Mouse (Mus musculus): ENCODE results near the gene Orm1. TPM values are rescaled to one million over a fixed set of nuclear protein-coding genes. Genes with fewer than 3 reads are reported as not detected.

Gene Orm1
- total and polyA plus RNA-seq, 3 experiments, result not detected

GRCm38 (mm10) chr4:63370897-63371296 lies 26.5 kb downstream of the Orm1 start:
- Histone ChIP-seq H3K27me3 (ENCODE audit: control insufficient read depth in 1 of 2, insufficient read depth in 2 of 2, low read length in 2 of 2) (no peaks in the 10 kb centered on the region), H3K27ac (ENCODE audit: control insufficient read depth, low read depth, low read length) (no peak overlapping the region), H3K9ac (ENCODE audit: control insufficient read depth, low read depth, low read length, poor library complexity, severe bottlenecking) (no peak overlapping the region), H3K4me3 (ENCODE audit: control insufficient read depth in 1 of 2, insufficient read depth in 1 of 2, low read depth in 2 of 2, low read length in 2 of 2) (no peak overlapping the region), H3K4me1 (ENCODE audit: control insufficient read depth in 1 of 2, insufficient read depth in 2 of 2, low read length in 2 of 2) (peaks cover 0 to 16% of the 10 kb centered on the region in 2 experiments; a peak in 3 of 4 replicates), H3K79me2 (ENCODE audit: control insufficient read depth, insufficient read depth, low read length, poor library complexity) (no peaks in the 10 kb centered on the region), H3K9me3 (replicated peaks; ENCODE audit: insufficient read depth, low read length) (no peaks in the 10 kb centered on the region), H3K36me3 (ENCODE audit: control insufficient read depth in 1 of 2, insufficient read depth in 2 of 2, low read length in 2 of 2) (peaks cover 0 to 14% of the 10 kb centered on the region in 2 experiments; a peak in 2 of 4 replicates)
- TF ChIP-seq TCF12 (IDR thresholded peaks at IDR 0.05; ENCODE audit: low read depth, low read length) (no peak), TAL1 (IDR thresholded peaks at IDR 0.05; ENCODE audit: low read length) (no peak), USF1 (IDR thresholded peaks at IDR 0.05; ENCODE audit: low read depth, low read length) (no peak), RAD21 (IDR thresholded peaks at IDR 0.05; ENCODE audit: low read depth, low read length) (no peak), SMC3 (IDR thresholded peaks at IDR 0.05; ENCODE audit: low read depth, low read length) (no peak), CTCF (IDR thresholded peaks at IDR 0.05 in 2 of 3, conservative IDR thresholded peaks at IDR 0.05 in 1 of 3; ENCODE audit: control insufficient read depth in 1 of 3, insufficient read depth in 1 of 3, low read depth in 2 of 3, low read length in 3 of 3, poor library complexity in 1 of 3, severe bottlenecking in 1 of 3) (no peak), TBP (IDR thresholded peaks at IDR 0.05; ENCODE audit: low read depth, low read length) (no peak), ELF1 (IDR thresholded peaks at IDR 0.05; ENCODE audit: low read depth, low read length) (no peak), MEF2A (IDR thresholded peaks at IDR 0.05; ENCODE audit: extremely low read depth, insufficient replicate concordance, low read depth, low read length, poor library complexity, severe bottlenecking) (no peak), MYB (IDR thresholded peaks at IDR 0.05; ENCODE audit: low read depth, low read length) (no peak), ZC3H11A (IDR thresholded peaks at IDR 0.05; ENCODE audit: low read depth, low read length) (no peak), MAX (IDR thresholded peaks at IDR 0.05; ENCODE audit: low read length) (no peak), MXI1 (IDR thresholded peaks at IDR 0.05; ENCODE audit: low read depth, low read length) (no peak), ZNF384 (IDR thresholded peaks at IDR 0.05; ENCODE audit: low read depth, low read length) (no peak), POLR2A (IDR thresholded peaks at IDR 0.05; ENCODE audit: control insufficient read depth in 1 of 2, insufficient read depth in 1 of 2, low read depth in 1 of 2, low read length in 2 of 2, poor library complexity in 1 of 2) (no peak), MAZ (IDR thresholded peaks at IDR 0.05; ENCODE audit: low read depth, low read length) (no peak), E2F4 (IDR thresholded peaks at IDR 0.05; ENCODE audit: borderline replicate concordance, low read depth, low read length) (no peak)
- no peak for DNase-seq (ENCODE audit: low read depth, low spot score)

DNA sequence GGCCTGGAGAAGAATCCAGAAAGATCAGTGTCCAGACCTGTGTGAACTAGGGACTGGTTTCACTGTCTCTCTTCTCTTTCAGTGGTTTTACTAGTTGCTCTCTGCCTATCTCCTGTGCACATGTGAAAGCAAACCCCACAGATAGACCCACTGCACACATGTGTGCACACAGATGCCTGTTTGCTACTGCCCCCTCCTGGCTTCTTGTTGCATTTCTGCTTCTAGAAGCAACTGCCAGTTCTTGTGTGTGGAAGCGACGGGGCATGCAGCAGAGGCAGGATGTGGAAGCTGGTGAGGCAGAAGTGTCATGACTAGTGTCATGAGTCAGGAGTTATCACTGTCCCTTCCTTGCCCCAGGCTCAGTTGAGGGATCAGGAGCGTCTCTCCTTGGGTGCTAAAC lies 27.5 kb downstream of the Orm1 start:
- Histone ChIP-seq H3K9me3 (replicated peaks; ENCODE audit: insufficient read depth, low read length) (no peaks in the 10 kb centered on the region), H3K9ac (ENCODE audit: control insufficient read depth, low read depth, low read length, poor library complexity, severe bottlenecking) (no peak overlapping the region), H3K4me1 (ENCODE audit: control insufficient read depth in 1 of 2, insufficient read depth in 2 of 2, low read length in 2 of 2) (peaks cover 0 to 16% of the 10 kb centered on the region in 2 experiments; a peak in 3 of 4 replicates), H3K27ac (ENCODE audit: control insufficient read depth, low read depth, low read length) (no peak overlapping the region), H3K36me3 (ENCODE audit: control insufficient read depth in 1 of 2, insufficient read depth in 2 of 2, low read length in 2 of 2) (peaks cover 0 to 14% of the 10 kb centered on the region in 2 experiments; a peak in 2 of 4 replicates), H3K4me3 (ENCODE audit: control insufficient read depth in 1 of 2, insufficient read depth in 1 of 2, low read depth in 2 of 2, low read length in 2 of 2) (no peak overlapping the region), H3K79me2 (ENCODE audit: control insufficient read depth, insufficient read depth, low read length, poor library complexity) (no peaks in the 10 kb centered on the region), H3K27me3 (ENCODE audit: control insufficient read depth in 1 of 2, insufficient read depth in 2 of 2, low read length in 2 of 2) (no peaks in the 10 kb centered on the region)
- TF ChIP-seq CTCF (IDR thresholded peaks at IDR 0.05 in 2 of 3, conservative IDR thresholded peaks at IDR 0.05 in 1 of 3; ENCODE audit: control insufficient read depth in 1 of 3, insufficient read depth in 1 of 3, low read depth in 2 of 3, low read length in 3 of 3, poor library complexity in 1 of 3, severe bottlenecking in 1 of 3) (peak; percentile 53 to 60 (median 58)), ZNF384 (IDR thresholded peaks at IDR 0.05; ENCODE audit: low read depth, low read length) (no peak), SMC3 (IDR thresholded peaks at IDR 0.05; ENCODE audit: low read depth, low read length) (peak; percentile 29)
- peak; percentile 78 for DNase-seq (ENCODE audit: low read depth, low spot score)
